Mouse (Mus musculus): Measurements from ENCODE around the gene Nfia. TPM values are rescaled to one million over a fixed set of nuclear protein-coding genes. Genes with fewer than 3 reads are reported as not detected.

The Nfia gene
- polyA plus RNA-seq, 1 experiment from 2014 or later, result 9.9 TPM

GRCm38 (mm10) chr4:98060601-98061000 lies 288.1 kb downstream of the Nfia start:
- Histone ChIP-seq H3K9ac (replicated peaks) (no peak overlapping the region), H3K9me3 (ENCODE audit: low read length) (no peaks in the 10 kb centered on the region), H3K4me3 (ENCODE audit: low read depth, low read length) (no peak overlapping the region), H3K27me3 (ENCODE audit: insufficient read depth, low read length) (no peaks in the 10 kb centered on the region), H3K36me3 (replicated peaks; ENCODE audit: insufficient read depth, low read length) (0 out of 2 replicates have a peak, but pooled peaks cover under 1% of the 10 kb centered on the region), H3K4me2 (ENCODE audit: low read depth, low read length) (no peak overlapping the region), H3K27ac (ENCODE audit: low read depth) (no peak overlapping the region), H3K4me1 (ENCODE audit: insufficient read depth) (no peaks in the 10 kb centered on the region)
- TF ChIP-seq EP300 (IDR thresholded peaks at IDR 0.05; ENCODE audit: low read depth) (no peak), CTCF (IDR thresholded peaks at IDR 0.05; ENCODE audit: low read depth) (no peak)
- ATAC-seq (no peak), DNase-seq (no peak)
- 44% methylated on average over 1 of the region's 1 CpGs for WGBS (ENCODE audit: insufficient replicate concordance)

- H3K27me3 ChIP-seq (ENCODE audit: insufficient read depth, low read length), result no peaks in the 10 kb centered on the region
- ATAC-seq (no peak), DNase-seq (no peak)
- no peak overlapping the region for H3K9ac ChIP-seq (replicated peaks)
- no peak overlapping the region for H3K4me2 ChIP-seq (ENCODE audit: low read depth, low read length)
- H3K4me1 ChIP-seq (ENCODE audit: insufficient read depth), result no peaks in the 10 kb centered on the region
- 52% methylated on average over 1 of the region's 1 CpGs for WGBS (ENCODE audit: insufficient replicate concordance)
- H3K9me3 ChIP-seq (ENCODE audit: low read length), result no peaks in the 10 kb centered on the region
- H3K4me3 ChIP-seq (ENCODE audit: low read depth, low read length), result no peak overlapping the region
- no peak overlapping the region for H3K27ac ChIP-seq (ENCODE audit: low read depth)
- TF ChIP-seq EP300 (IDR thresholded peaks at IDR 0.05; ENCODE audit: low read depth) (no peak), CTCF (IDR thresholded peaks at IDR 0.05; ENCODE audit: low read depth) (no peak)
- H3K36me3 ChIP-seq (replicated peaks; ENCODE audit: insufficient read depth, low read length), result 0 out of 2 replicates have a peak, but pooled peaks cover 4% of the 10 kb centered on the region
Measured at GRCm38 (mm10) chr4:98061086-98061485, 288.6 kb downstream of the Nfia start.

DNA sequence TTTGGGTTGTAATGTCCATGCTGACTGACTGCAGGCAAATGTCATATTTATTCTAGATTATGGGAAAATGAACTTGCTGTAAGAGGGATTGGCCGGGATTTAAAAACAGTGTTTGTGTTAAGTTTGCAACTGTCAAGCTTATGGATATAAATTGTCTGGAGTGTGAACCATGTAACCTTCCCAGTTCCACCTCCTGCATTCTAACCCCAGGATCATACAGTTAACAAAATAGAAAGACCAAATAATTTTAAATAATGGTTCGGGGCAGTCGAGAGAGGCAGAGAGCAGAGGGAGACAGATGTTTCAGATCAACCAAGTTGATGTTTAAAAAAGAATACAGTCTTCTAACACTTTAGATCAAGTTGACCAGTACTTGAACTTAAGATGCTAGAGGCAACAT lies 290.7 kb downstream of the Nfia start:
- Histone ChIP-seq H3K4me2 (ENCODE audit: low read depth, low read length) (no peak overlapping the region), H3K27ac (ENCODE audit: low read depth) (no peak overlapping the region), H3K36me3 (replicated peaks; ENCODE audit: insufficient read depth, low read length) (peaks cover 4% of the 10 kb centered on the region; the same call in 1 of the 2 replicates), H3K9ac (replicated peaks) (no peak overlapping the region), H3K27me3 (ENCODE audit: insufficient read depth, low read length) (no peaks in the 10 kb centered on the region), H3K9me3 (ENCODE audit: low read length) (no peaks in the 10 kb centered on the region), H3K4me1 (ENCODE audit: insufficient read depth) (no peaks in the 10 kb centered on the region), H3K4me3 (ENCODE audit: low read depth, low read length) (no peak overlapping the region)
- 75% methylated on average over 3 of the region's 3 CpGs for WGBS (ENCODE audit: insufficient replicate concordance)
- ATAC-seq (no peak), DNase-seq (no peak)
- TF ChIP-seq EP300 (IDR thresholded peaks at IDR 0.05; ENCODE audit: low read depth), result no peak
- TF ChIP-seq CTCF (IDR thresholded peaks at IDR 0.05; ENCODE audit: low read depth), result no peak

- DNase-seq (no peak), ATAC-seq (no peak)
- Histone ChIP-seq H3K4me1 (ENCODE audit: insufficient read depth) (no peaks in the 10 kb centered on the region), H3K9ac (replicated peaks) (no peak overlapping the region), H3K36me3 (replicated peaks; ENCODE audit: insufficient read depth, low read length) (peaks cover 8% of the 10 kb centered on the region; the same call in 1 of the 2 replicates), H3K27me3 (ENCODE audit: insufficient read depth, low read length) (no peaks in the 10 kb centered on the region), H3K4me2 (ENCODE audit: low read depth, low read length) (no peak overlapping the region), H3K27ac (ENCODE audit: low read depth) (no peak overlapping the region), H3K4me3 (ENCODE audit: low read depth, low read length) (no peak overlapping the region), H3K9me3 (ENCODE audit: low read length) (no peaks in the 10 kb centered on the region)
- WGBS (ENCODE audit: insufficient replicate concordance), result 74% methylated on average over 7 of the region's 7 CpGs
- TF ChIP-seq EP300 (IDR thresholded peaks at IDR 0.05; ENCODE audit: low read depth), result no peak
- no peak for TF ChIP-seq CTCF (IDR thresholded peaks at IDR 0.05; ENCODE audit: low read depth)
Measured at GRCm38 (mm10) chr4:98076106-98076505, 303.6 kb downstream of the Nfia start.

- no peak overlapping the region for H3K4me3 ChIP-seq (ENCODE audit: low read depth, low read length)
- 58% methylated on average over 7 of the region's 7 CpGs for WGBS (ENCODE audit: insufficient replicate concordance)
- H3K9me3 ChIP-seq (ENCODE audit: low read length), result no peaks in the 10 kb centered on the region
- ATAC-seq, result no peak
- no peaks in the 10 kb centered on the region for H3K4me1 ChIP-seq (ENCODE audit: insufficient read depth)
- H3K9ac ChIP-seq (replicated peaks), result no peak overlapping the region
- DNase-seq, result no peak
- TF ChIP-seq EP300 (IDR thresholded peaks at IDR 0.05; ENCODE audit: low read depth), result no peak
- no peak for TF ChIP-seq CTCF (IDR thresholded peaks at IDR 0.05; ENCODE audit: low read depth)
- no peak overlapping the region for H3K27ac ChIP-seq (ENCODE audit: low read depth)
- H3K4me2 ChIP-seq (ENCODE audit: low read depth, low read length), result no peak overlapping the region
- no peaks in the 10 kb centered on the region for H3K27me3 ChIP-seq (ENCODE audit: insufficient read depth, low read length)
- peaks cover 8% of the 10 kb centered on the region; the same call in 1 of the 2 replicates for H3K36me3 ChIP-seq (replicated peaks; ENCODE audit: insufficient read depth, low read length)
Measured at GRCm38 (mm10) chr4:98076624-98077023, 304.1 kb downstream of the Nfia start.

DNA sequence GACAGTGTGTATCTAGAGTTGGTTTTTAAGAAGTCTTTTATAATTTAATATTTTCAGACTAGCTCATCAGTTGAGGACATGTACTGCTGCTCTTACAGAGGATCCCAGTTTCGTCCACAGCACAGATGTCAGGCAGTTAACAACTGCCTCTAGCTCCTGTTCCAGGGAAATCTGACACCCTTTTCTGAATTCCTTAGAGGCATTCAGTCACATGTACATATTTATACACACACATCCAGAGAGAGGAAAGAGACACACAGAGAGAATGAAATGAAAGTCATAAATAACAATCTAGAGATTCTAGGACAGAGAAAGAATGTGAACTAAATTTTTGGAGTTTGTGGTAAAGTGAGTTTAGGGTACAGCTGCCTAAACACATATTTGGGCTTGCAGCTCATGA lies 308.1 kb downstream of the Nfia start:
- ATAC-seq, result no peak
- 66% methylated on average over 1 of the region's 1 CpGs for WGBS (ENCODE audit: insufficient replicate concordance)

GRCm38 (mm10) chr4:98081962-98082361 lies 309.4 kb downstream of the Nfia start:
- H3K4me2 ChIP-seq (ENCODE audit: low read depth, low read length), result no peak overlapping the region
- H3K27ac ChIP-seq (ENCODE audit: low read depth), result no peak overlapping the region
- 52% methylated on average over 1 of the region's 1 CpGs for WGBS (ENCODE audit: insufficient replicate concordance)
- no peak overlapping the region for H3K9ac ChIP-seq (replicated peaks)
- ATAC-seq, result no peak
- TF ChIP-seq EP300 (IDR thresholded peaks at IDR 0.05; ENCODE audit: low read depth), result no peak
- TF ChIP-seq CTCF (IDR thresholded peaks at IDR 0.05; ENCODE audit: low read depth), result no peak
- no peaks in the 10 kb centered on the region for H3K27me3 ChIP-seq (ENCODE audit: insufficient read depth, low read length)
- no peaks in the 10 kb centered on the region for H3K4me1 ChIP-seq (ENCODE audit: insufficient read depth)
- H3K4me3 ChIP-seq (ENCODE audit: low read depth, low read length), result no peak overlapping the region
- H3K9me3 ChIP-seq (ENCODE audit: low read length), result no peaks in the 10 kb centered on the region
- H3K36me3 ChIP-seq (replicated peaks; ENCODE audit: insufficient read depth, low read length), result peaks cover 8% of the 10 kb centered on the region; the same call in 1 of the 2 replicates
- DNase-seq, result no peak

More for the DNA sequence above, 308.1 kb downstream of the Nfia start:
- H3K27me3 ChIP-seq (ENCODE audit: insufficient read depth, low read length), result no peaks in the 10 kb centered on the region
- no peak overlapping the region for H3K4me2 ChIP-seq (ENCODE audit: low read depth, low read length)
- DNase-seq, result no peak
- no peak overlapping the region for H3K27ac ChIP-seq (ENCODE audit: low read depth)
- no peaks in the 10 kb centered on the region for H3K4me1 ChIP-seq (ENCODE audit: insufficient read depth)
- H3K9me3 ChIP-seq (ENCODE audit: low read length), result no peaks in the 10 kb centered on the region
- no peak overlapping the region for H3K9ac ChIP-seq (replicated peaks)
- TF ChIP-seq EP300 (IDR thresholded peaks at IDR 0.05; ENCODE audit: low read depth) (no peak), CTCF (IDR thresholded peaks at IDR 0.05; ENCODE audit: low read depth) (no peak)
- no peak overlapping the region for H3K4me3 ChIP-seq (ENCODE audit: low read depth, low read length)
- H3K36me3 ChIP-seq (replicated peaks; ENCODE audit: insufficient read depth, low read length), result peaks cover 8% of the 10 kb centered on the region; the same call in 1 of the 2 replicates
